Mouse (Mus musculus): Measurements from ENCODE around the gene Schip1.

GRCm38 (mm10) chr3:68351461-68351860 lies 286.9 kb downstream of the Schip1 start:
- TF ChIP-seq CTCF (IDR thresholded peaks at IDR 0.05; ENCODE audit: low read depth) (no peak), EP300 (optimal IDR thresholded peaks at IDR 0.05) (no peak)

Data from stomach, postnatal 0 days (tissue).